Mouse (Mus musculus) spleen, embryonic (tissue): Measurements from ENCODE around the gene Smap1.
"Not testable (repeated sequence)": the region's sequence is repeated elsewhere in the genome, so short reads cannot be mapped to it uniquely, and the experiment has no call there.

ENCODE experiments used
- CTCF ChIA-PET: fragments of 350-600 bp; sonication (Branson Sonifier 250); formaldehyde crosslinking; loops from one replicate; lab custom pipeline; 2022; lab: Charles Lee

The Smap1 gene

GRCm38 (mm10) chr1:23921711-23922529, at the start of gene Smap1:
TSS of gene Smap1 (minus strand) at chr1:23922317.
- CTCF ChIA-PET = interaction anchor here (0.6 kb wide), 1 partner anchor 93 kb away, joined by 21 read pairs; no protein-coding TSS in a partner anchor

- CTCF ChIA-PET = not testable (repeated sequence)
Observed at GRCm38 (mm10) chr1:23971159-23971558, 49.0 kb upstream of the Smap1 start.

- CTCF ChIA-PET = no interaction called here
Observed at GRCm38 (mm10) chr1:23968027-23968725, 46.1 kb upstream of the Smap1 start.

- CTCF ChIA-PET = no interaction called here
Observed at GRCm38 (mm10) chr1:23966226-23966625, 44.1 kb upstream of the Smap1 start.

DNA sequence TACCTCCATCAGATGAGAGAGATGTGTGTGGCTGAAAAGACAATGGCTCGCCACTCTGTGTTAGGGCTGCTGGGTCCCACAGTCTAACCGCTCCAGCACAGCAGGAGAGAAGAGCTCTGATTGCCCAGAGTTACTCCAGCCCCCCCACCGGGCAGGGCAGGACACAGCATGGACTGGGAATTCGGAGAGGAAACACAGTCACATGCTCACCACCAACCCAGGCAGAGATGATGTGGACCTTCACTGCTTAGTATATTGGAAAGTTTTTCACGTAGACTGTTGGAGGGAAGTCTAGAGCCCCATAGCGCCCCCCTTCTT, 37.3 kb upstream of the Smap1 start:
- CTCF ChIA-PET = no interaction called here

DNA sequence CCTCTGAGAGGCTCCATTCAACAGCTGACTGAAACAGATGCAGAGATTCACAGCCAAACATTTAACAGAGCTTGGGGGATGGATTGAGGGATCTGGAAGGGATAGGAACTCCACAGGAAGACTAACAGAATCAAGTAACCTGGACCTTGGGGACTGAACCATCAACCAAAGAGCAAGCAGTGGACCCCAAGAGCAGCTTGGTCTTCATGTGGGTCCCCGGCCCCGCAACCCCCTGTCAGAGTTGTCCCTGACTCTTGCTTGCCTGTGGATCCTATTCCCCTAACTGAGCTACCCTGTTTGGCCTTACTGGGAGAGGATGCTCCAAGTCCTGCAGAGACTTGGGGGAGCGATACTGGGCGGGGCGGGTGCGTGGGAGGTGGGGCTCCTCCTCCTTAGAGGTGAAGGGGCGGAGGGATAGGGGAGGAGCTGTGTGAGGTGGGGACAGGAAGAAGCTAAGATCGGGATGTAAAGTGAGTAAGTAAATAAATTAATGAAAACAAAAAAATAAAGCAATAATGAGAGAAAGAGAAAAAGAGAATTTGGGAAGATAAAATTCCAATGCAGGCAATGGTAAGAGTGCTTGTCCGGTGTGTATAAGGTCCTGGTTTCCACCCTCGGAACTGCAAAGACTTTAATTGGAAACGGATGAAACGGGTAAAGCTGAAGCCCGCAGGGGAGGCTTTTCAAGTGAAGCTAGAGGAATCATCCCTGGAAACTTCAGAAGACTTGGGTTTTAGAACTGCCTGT, 36.7 kb upstream of the Smap1 start:
- CTCF ChIA-PET = no interaction called here

DNA sequence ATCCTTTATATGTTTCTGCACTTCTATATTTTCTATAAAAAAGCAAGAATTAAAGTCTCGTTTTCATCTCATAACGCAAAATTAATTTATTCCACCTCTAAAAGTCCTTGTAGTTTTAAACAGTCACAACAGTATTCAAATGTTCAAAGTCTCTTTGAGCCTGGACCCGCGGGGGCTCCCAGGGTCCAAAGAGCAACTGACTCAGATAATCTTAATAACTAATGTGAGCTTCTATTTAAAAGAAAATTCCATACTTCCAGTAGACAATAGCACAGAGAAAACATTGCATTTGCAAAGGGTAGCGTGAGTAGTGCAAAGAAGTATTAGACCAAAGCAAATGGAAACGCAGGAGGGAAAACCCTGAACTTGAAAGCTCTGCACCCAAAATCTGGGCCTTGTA, 36.0 kb upstream of the Smap1 start:
- CTCF ChIA-PET = no interaction called here

GRCm38 (mm10) chr1:23955539-23955938, 33.4 kb upstream of the Smap1 start:
- CTCF ChIA-PET = no interaction called here

DNA sequence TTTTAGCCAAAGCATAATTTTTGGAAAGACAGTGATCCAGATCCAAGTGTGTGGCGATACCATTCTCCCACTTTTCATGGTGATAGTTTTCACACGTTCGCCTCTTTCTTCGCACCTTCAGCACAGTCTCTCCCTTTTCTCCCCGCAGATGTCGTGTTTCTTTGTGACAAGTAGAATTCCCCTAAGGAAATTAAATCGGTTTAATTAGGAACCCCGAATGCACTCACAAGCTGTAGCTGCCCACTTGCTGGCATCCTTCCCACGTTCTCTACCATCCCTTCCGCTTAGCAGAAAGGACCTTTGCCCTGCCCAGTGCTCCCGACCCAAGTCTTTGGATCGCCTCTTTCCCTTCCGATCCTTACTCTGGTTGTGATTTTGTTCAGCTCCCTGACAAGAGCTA, 31.8 kb upstream of the Smap1 start:
- CTCF ChIA-PET = no interaction called here

GRCm38 (mm10) chr1:23948778-23949699, 26.9 kb upstream of the Smap1 start:
- CTCF ChIA-PET = no interaction called here

DNA sequence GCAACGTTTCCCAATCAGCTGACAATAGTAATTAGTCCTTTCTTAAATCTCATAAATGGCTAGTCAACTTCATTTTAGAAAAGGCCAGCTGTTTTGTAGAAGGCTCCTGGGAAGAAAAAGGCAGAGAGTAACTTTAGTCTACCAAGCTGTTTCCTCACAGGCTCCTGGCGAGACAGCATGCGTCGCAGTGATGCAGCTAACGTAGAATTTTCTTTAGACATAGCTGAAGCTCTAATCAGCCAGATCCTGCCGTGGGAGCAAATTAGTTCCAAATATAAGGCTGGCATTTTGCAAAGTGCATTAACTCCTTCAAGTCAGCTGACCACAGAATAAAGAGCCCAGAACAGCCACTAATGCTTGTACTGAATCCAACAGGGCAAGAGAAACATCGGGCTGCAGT, 26.2 kb upstream of the Smap1 start:
- CTCF ChIA-PET = no interaction called here

DNA sequence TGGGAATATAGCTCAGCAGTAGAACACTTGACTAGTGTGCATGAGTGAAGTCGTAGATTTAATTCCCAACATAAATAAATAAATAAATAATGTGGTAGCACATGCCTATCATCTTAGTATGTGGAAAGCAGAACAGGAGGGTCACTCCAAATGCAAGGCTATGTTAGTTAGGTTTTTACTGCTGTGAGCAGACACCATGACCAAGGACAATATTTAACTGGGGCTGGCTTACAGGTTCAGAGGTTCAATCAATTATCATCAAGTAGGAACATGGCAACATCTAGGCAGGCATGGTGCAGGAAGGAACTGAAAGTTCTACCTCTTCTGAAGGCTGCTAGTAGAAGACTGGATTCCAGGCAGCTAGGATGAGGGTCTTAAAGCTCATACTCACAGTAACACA, 22.0 kb upstream of the Smap1 start:
- CTCF ChIA-PET = no interaction called here

GRCm38 (mm10) chr1:23943146-23943940, 21.2 kb upstream of the Smap1 start:
- CTCF ChIA-PET = no interaction called here

GRCm38 (mm10) chr1:23935408-23935762, 13.3 kb upstream of the Smap1 start:
- CTCF ChIA-PET = no interaction called here

- CTCF ChIA-PET = interaction anchor here (0.5 kb wide), 1 partner anchor 29 kb away, joined by 3 read pairs; no protein-coding TSS in a partner anchor
Observed at GRCm38 (mm10) chr1:23934669-23935407, 12.7 kb upstream of the Smap1 start.

- CTCF ChIA-PET = no interaction called here
Observed at GRCm38 (mm10) chr1:23929410-23929809, 7.3 kb upstream of the Smap1 start.

DNA sequence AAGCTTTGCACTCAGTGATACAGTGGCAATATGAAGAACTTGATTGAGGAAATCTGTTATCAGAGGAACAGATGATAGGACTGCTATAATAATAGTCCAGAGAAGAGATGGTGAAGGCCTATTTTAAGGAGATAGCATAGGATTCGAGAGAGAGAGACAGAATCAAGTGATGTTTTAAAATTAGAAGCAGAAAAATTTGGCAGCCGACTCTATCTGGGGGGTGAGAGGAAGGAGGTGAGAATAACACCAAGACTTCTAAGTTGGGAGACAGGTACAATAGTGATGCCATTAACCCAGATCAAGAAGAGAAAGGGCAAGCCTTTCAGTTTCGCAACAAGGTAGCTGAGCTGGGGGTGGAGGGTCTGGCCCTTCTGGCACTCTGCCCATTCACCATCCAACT, 6.3 kb upstream of the Smap1 start:
- CTCF ChIA-PET = no interaction called here

- CTCF ChIA-PET = no interaction called here
Observed at GRCm38 (mm10) chr1:23923779-23924708, 1.9 kb upstream of the Smap1 start.

GRCm38 (mm10) chr1:23922530-23922884, 390 bp upstream of the Smap1 start:
- CTCF ChIA-PET = no interaction called here
